Mouse (Mus musculus) myocyte (in vitro differentiated cells): Measurements from ENCODE around the gene Cnot10.

ENCODE experiments used
- CEBPB ChIP-seq: IDR thresholded peaks from 2 replicates; pipeline ENCODE4 v1.6.1; 2011; ENCODE audit warnings: mild to moderate bottlenecking, moderate library complexity; ENCODE audit not compliant: poor library complexity, insufficient read depth, severe bottlenecking
- E2F4 ChIP-seq: IDR thresholded peaks from one replicate; pipeline ENCODE4 v1.6.1; 2011; ENCODE audit warnings: mild to moderate bottlenecking, control low read depth, moderate library complexity; ENCODE audit not compliant: insufficient read depth
- MAX ChIP-seq: IDR thresholded peaks from one replicate; pipeline ENCODE4 v1.6.1; 2011; ENCODE audit warnings: low read depth, mild to moderate bottlenecking, control low read depth
- POLR2A ChIP-seq: IDR thresholded peaks from one replicate; pipeline ENCODE4 v1.6.1; 2011; ENCODE audit warnings: low read depth, mild to moderate bottlenecking, control low read depth, moderate library complexity; ENCODE audit not compliant: insufficient read length
- REST ChIP-seq: IDR thresholded peaks from one replicate; pipeline ENCODE4 v1.6.1; 2011; ENCODE audit warnings: mild to moderate bottlenecking, control low read depth, moderate library complexity; ENCODE audit not compliant: insufficient read depth, insufficient read length
- TCF12 ChIP-seq: IDR thresholded peaks from one replicate; pipeline ENCODE4 v1.6.1; 2011; ENCODE audit warnings: mild to moderate bottlenecking, control low read depth; ENCODE audit not compliant: poor library complexity, insufficient read depth, severe bottlenecking
- USF1 ChIP-seq: IDR thresholded peaks from one replicate; pipeline ENCODE4 v1.6.1; 2011; ENCODE audit warnings: low read depth, mild to moderate bottlenecking, control low read depth, moderate library complexity

DNA sequence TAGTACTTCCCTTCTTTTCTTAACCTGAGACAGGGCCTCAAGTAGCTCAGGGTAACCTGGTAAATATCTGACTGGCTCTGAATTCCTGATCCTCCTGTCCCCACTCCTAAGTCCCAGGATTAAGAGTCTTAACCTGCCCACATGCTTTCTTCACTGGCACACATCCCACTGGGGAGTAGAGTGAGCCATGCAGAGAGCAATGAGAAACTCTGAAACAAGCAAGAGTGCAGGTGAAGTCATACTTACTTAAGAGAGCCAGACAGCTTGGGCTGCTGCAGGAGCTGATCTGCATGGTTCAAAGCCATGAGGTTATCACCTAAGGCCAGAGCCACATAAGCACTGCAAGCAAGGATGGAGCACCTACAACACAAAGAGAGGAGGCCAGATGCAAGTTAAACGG, 38.9 kb downstream of the Cnot10 start:
- TF ChIP-seq REST (no peak), POLR2A (no peak), E2F4 (no peak), MAX (no peak), USF1 (no peak), TCF12 (no peak), CEBPB (no peak)
